Mouse (Mus musculus): Measurements from ENCODE around the gene Rere.

DNA sequence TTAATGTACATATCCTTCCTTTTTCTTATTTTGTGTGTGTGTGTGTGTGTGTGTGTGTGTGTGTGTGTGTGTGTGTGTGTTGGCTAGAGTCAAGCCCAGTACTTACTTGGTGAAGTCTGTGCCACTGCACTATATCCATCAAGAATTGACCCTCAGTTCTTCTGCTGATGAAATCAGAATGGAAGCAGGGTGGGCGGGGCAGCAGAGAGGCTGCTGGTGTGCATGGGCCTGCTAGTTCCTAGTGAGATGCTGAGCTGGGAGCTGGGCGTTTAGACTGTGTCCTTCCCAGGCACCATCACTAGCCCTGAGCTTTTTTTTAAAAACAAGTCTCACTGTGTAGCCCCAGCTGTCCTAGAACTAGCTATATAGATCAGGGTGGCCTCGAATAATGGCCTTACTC, 313.6 kb downstream of the Rere start:
- TF ChIP-seq CTCF (IDR thresholded peaks at IDR 0.05; ENCODE audit: low read depth) (no peak), EP300 (optimal IDR thresholded peaks at IDR 0.05) (no peak)
